Mouse (Mus musculus) hindlimb bud, embryonic 11.5 days (tissue): Measurements from ENCODE around the gene Ifit1.

Source experiments
- DNase-seq: peaks from one replicate; pipeline ENCODE4 v3.0.0-alpha.2; 2012; ENCODE audit warnings: low read depth, low spot score; ENCODE audit errors: extremely low spot score

Ifit1 gene

DNA sequence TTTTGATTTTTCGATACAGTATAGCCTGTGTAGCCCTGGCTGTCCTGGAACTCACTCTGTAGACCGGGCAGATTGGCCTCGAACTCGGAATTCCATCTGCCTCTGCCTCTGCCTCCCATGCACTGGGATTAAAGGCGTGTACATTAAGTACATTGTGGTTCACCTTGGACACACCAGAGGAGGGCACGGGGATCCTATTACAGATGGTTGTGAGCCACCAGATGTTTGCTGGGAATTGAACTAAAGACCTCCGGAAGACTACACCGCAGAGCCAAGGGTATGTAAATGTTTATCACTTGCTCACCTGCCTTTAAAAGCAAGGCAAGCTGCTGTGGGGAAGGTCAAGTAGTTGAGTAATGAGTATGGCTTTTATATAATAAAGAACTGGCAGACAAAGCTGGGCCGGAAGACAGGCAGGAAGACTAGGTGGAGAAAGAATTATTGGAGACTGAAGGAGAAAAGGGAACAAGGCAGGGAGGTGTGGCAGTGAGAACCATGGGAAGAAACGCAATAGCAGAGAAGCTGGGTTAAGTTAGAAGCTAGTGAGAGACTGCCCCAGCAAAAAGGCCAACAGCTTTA is 14.6 kb downstream of the Ifit1 start:
- DNase-seq: no peak

DNA sequence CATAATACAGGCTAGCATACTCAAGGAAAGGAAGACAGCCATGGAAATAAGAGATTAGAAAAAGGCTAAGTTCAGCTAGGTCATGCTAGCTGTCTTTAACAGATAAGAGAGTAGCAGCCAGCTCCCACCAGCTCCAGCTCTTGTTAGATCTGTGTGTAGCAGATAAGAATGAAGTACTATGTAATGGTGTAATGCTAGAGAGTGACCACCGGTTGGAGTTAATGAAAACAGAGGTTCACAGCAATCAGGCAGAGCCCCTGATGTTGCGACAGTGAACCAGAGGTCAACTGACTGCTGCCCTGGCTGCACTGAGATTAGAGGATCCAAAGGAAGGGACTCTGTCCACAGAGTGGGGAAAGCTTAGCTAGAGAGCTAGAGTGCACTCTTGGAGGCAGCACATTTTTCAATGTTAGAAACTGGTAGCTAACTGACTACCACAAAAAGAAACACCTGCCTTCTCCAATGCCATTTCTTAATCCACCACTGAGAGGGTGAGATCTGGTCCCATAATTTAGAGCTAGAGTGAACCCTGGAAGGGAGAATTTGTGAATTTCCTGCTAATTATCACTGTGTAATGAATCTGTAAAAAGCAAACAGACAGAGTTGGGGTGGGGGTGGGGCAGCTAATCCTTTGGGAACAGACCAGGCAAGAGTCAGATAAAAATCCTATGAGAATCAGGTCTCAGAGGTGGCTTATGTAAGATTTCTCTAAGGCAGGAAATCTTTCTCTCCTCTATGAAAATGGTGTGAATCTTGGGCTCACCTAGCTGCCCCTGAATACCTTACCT is 16.0 kb downstream of the Ifit1 start:
- no peak for DNase-seq

DNA sequence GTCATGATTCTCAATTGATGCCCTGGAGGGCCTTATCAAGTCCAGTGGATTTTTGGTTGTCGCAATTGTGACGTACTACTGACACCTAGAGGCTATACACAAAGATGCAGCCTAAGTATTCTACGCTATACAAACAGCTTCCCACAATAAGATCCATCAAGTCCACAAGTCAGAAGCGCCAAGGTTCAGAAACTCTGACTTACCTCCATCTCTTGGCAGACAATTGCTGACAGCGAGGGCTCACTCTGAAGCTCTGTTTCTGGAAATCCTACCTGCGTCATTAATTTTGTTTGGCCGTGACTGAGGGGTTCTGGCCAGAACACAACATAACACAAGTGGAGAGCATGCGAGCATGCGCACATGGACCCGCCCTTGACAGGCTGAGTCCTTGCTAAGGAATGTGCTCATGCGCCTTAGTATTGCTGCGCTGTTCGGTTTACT is 21.4 kb downstream of the Ifit1 start:
- peak; percentile 70 for DNase-seq

DNA sequence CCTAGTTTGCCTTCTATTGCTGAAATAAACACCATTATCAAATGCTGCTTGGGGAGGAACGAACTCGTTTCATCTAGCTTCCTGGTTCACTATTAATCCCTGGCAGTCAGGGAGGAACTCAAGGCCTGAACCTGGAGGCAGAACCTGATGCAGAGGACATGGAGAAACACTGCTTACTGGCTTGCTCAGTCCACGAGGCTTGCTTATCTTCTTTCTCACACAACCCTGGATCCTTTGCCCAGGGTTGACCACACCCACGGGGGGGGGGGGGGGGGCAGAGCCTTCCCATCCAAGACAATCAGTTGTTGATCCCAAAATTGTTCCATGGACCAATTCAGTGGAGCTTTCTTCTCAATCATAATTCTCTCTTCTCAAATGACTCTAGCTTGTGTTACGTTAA is 22.1 kb downstream of the Ifit1 start:
- DNase-seq: no peak

DNA sequence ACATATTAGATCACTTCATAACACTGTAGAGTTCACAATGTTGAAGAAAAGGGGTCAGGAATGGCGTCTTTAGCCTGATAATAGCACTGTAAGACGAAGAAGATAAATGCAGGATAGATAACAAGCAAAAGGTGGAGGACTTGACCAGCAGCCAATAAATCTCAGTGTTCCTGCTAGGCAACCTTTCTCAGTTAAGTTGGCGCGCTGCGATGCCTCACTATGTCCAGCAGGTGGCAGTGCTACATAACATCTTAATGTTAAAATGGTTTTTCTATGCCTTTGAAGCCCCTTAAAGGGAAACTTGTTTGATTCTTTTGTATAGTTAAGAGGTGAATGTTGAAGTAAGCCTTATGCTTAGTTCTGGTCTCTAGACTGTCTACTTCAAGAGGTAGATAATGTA is 25.5 kb downstream of the Ifit1 start:
- peak; percentile 57 for DNase-seq

DNA sequence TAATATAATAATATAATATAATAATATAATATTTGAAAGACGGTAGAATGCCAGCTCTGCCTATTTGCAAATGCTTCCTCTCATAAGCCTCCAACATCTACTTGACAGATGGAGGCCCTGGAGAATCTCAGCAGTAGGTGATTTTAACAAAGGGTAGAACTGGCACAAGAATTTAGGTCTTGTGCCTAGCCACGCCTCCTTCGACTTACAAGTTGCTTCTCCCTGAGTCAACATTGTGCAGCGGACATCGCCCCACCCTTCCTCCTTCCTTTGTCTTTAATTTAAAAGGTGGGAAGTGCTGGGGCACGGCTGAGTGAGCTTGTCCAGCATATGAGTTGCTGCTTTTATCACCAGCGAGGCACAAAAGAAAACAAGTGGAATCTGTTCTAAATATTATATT is 32.8 kb downstream of the Ifit1 start:
- DNase-seq: no peak

DNA sequence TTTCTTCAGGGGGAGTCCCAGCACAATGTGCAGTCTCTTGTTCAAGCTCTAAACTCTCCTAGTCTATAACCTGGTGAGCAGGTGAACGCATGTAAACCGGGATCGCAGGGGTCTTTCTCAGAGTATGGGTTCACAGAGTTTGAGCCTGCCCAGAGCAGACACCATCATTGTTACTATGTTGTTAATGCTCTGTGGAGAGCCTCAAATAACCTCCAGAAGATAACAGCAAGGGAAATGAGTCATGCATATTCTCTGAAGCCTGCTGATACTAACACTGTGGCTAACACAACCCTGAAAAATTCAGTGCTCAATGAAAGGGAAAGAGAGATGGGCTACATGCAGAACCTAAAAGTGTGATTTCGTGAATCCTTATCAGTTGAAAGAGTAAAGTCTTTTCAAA is 37.8 kb downstream of the Ifit1 start:
- no peak for DNase-seq

DNA sequence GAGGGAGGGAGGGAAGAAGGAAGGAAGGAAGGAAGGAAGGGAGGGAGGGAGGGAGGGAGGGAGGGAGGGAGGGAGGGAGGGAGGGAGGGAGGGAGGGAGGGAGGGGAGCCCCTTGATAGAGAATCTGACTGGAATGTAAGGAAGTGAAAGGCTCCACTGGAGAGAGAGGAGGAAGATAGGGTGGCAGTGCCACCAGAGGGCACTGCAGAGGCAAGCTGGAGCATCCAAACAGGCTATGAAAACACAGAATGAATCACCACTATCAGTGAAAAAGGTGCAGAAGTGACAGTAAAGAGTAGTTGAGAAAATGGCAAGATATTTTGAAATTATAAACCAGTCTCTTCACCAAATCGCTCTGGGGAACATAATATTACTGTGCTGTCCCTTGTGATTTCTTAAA is 44.2 kb downstream of the Ifit1 start:
- no peak for DNase-seq

DNA sequence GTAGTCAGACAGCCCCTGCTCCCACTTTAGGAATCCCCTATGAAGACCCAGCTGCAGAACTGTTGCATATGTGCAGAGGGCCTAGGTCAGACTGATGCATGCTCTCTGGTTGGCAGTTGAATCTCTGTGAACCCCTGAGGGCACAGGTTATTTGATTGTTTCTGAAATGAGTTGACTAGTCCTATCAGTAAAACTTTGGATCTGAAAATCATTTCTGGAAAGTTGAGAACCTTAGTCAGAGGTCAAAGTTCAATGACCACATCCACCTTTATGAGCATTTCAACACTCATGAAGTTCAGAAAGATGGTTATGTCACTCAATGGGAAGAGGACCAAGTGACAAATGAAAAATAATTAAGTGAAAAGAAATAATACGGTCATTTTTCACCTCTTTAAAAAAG is 44.9 kb downstream of the Ifit1 start:
- no peak for DNase-seq

DNA sequence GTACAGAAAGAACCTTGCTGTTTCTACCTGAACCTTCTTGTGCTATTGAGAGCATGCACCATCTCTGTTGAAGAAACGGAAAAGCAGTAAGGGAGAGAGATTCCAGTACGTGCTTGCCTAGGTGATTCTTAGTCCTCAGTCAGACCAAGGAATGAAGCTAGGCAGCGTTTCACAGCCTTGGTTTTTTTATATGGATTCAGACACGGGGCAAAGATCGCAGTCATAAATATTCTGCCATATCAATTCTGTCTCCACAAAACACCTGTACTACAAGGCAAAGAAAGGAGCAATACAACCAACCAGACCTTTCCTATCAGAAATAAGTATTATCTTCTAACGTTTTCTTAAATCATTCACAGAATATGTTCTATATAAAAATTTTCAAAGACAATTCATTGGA is 50.7 kb downstream of the Ifit1 start:
- DNase-seq: no peak

DNA sequence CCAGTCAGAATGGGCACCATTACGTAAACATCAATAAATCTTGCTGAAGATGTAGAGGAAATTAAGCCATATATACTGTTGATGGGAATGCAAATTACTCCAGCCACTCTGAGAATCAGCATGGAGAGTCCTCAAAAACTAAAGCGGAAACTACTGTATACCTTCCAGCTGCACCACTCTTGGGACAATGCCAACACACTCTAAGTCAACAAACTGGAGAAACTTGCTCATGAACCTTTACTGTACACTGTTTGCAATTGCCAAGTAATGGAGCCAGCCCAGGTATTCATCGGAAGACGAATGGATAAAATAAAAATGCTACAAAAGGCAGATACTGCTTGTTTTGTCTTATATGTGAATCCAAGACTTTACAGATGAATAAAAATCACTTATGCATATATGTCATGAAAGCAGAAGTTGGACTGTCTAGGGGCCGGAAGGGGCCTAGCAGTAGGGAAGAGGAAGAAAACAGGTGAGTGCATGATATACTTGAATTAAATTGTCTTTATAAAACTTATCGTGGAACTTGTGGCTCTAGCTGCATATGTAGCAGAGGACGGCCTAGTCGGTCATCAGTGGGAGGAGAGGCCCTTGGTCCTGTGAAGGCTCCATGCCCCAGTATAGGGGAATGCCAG is 55.8 kb downstream of the Ifit1 start:
- no peak for DNase-seq

DNA sequence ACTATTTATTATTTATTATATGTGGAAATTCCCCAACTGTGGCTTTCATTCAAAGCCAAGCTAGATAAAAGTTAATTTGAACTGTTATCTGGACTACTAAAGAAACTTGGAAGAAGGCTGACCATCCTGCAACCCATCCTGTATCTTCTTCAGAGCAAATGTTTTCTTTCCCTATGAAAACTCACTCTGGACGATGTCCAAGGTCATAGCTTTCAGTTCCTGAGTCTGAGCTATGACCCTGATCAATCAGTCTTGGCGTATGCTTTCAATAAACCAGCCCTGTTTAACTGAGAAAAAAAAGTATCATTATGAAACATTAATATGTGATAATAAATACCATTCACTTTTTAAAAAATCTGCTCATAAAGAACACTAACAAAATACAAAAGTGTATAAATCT is 56.8 kb downstream of the Ifit1 start:
- no peak for DNase-seq

DNA sequence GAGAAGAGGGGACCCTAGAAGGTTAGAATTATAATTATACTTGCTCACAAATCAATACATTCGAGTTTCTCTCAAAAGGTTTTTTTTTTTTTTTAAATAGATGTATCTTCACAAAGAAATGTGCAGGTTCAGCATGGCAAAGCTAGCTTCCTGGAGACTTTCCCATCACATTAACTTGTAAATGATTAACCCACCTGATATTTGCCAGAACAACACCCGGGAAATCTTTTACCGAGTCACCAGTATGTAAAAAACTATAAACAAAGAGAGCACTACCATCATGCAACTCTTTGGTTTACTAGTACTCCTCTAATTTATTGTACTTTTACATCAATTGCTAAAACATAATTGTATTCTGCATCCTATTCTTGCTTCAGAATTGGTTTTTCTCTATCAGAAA is 57.8 kb downstream of the Ifit1 start:
- DNase-seq: no peak

DNA sequence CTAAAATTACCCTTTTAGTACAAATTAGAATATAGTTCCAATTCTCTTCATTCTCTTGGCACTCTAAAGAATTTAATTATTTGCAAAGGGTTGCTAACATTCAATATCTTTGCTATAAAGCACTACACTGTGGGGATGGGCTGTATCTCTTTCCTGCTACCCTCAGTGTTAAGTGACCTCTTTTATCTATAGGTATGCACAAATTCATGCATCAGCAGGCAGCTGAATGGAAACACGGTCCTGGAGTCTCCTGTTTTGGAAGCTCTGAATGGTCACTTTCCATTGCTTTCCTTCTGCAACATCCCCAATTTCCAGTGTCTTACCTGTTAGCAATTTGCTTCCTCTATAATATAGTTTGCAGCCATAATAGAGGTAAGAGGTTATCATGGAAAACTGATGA is 58.2 kb downstream of the Ifit1 start:
- no peak for DNase-seq

DNA sequence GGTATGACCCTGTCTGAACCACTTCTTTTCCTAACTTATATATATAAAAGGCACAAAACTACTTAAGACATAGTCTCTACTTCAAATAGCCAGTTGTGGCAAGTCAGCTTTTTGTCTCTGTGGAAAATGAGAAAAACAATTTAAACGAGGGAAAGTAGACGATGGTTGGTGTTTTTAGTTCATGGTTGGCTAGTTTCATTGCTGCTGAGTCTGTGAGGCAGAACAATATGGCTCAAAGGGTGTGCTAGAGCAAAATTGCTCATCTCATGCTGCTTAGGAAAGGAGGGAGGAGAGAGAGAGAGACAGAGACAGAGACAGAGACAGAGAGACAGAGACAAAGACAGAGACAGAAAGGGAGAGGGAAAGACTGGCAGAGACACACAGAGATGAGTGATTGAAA is 58.6 kb downstream of the Ifit1 start:
- no peak for DNase-seq
